Mouse (Mus musculus) thymus, postnatal 36 days (tissue): ENCODE measurements around the gene Plekhn1.

Source experiments
- DNase-seq, 2 experiments: peaks; one replicate each; pipeline ENCODE4 v3.0.0; 2022; ENCODE audit warnings: mixed read lengths in 2 of 2

Gene Plekhn1

GRCm38 (mm10) chr4:156183747-156184146, 50.9 kb downstream of the Plekhn1 start:
- DNase-seq = no peak

GRCm38 (mm10) chr4:156177630-156178029, 57.0 kb downstream of the Plekhn1 start:
- no peak for DNase-seq

GRCm38 (mm10) chr4:156171828-156172227, 62.8 kb downstream of the Plekhn1 start:
- no peak for DNase-seq
